Mouse (Mus musculus): ENCODE data around the gene Tsfm. TPM values are rescaled to one million over a fixed set of nuclear protein-coding genes. Genes with fewer than 3 reads are reported as not detected.
A peak's percentile ranks its signal among the peaks of the same experiment; 100 is the strongest.

Gene Tsfm
- polyA plus RNA-seq, 1 experiment: 12.2 TPM

DNA sequence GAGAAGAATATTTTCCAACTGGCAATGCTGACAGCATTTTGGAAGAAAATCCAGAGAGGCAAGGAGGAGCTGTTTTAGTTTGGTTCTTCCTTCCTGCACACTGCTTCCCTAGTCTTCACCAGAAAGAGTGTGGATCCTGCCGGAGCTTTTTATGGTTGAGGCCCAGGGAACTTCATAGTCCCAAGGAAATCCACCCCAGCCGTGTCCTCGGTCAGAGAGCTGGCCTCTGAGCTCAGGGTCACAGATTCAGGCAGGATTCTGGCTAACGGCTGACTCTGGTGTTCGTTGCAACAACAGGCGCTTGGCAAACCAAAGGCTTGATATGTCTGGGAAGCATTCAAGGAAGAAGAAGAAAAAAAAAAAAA lies 67.7 kb downstream of the Tsfm start:
- no peak overlapping the region for H3K4me3 ChIP-seq (ENCODE audit: control insufficient read depth, low read depth, low read length)
- H3K4me1 ChIP-seq (ENCODE audit: control insufficient read depth, insufficient read depth, low read length): peaks cover 16% of the 10 kb centered on the region
- no peak for TF ChIP-seq CTCF (IDR thresholded peaks at IDR 0.05; ENCODE audit: control insufficient read depth, insufficient read depth, insufficient replicate concordance, low read depth, low read length)
- TF ChIP-seq POLR2A (IDR thresholded peaks at IDR 0.05; ENCODE audit: control insufficient read depth, low read depth, low read length): no peak
- no peak overlapping the region for H3K27ac ChIP-seq (ENCODE audit: control insufficient read depth, insufficient read depth, low read depth, low read length)
- H3K36me3 ChIP-seq (ENCODE audit: control insufficient read depth, insufficient read depth, low read length): no peaks in the 10 kb centered on the region
- no peaks in the 10 kb centered on the region; the same call in 1 of the 2 replicates for H3K27me3 ChIP-seq (ENCODE audit: control insufficient read depth, insufficient read depth, low read length)

DNA sequence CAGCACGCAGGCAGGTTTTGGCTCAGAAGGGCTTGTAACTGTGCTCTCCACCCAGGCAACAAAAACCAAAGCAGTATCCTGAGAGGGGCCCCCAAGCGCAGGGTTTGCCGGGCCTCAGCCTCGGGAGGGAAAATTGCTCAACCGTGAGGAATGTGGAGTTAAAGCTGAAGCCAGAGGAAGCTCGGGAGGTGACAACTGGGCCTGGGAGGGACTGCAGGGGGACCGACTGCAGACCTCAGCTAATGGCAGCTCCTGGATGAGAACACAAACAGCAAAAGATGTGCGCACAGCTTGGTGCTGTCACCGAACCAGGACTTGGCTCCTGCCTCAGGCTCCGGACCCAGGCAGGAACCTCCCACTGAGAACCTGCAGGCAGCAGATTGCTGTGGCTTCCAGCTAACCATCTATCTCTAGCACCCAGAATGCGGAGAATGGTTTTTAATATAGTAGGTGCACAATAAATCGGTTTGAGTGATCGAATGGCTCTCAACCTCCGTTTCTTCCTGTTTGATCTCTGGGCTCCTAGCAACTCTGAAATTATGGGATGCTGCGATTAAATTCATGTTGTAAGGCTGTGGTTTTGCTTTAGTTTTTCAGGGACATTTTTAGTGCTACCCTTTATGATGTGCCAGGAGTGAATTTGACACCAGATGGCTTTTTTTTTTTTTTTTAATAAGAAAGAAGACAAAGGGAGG lies 68.2 kb downstream of the Tsfm start:
- Histone ChIP-seq H3K27ac (ENCODE audit: control insufficient read depth, insufficient read depth, low read depth, low read length) (peak overlapping the region; percentile 78), H3K36me3 (ENCODE audit: control insufficient read depth, insufficient read depth, low read length) (no peaks in the 10 kb centered on the region), H3K4me1 (ENCODE audit: control insufficient read depth, insufficient read depth, low read length) (peaks cover 21% of the 10 kb centered on the region), H3K27me3 (ENCODE audit: control insufficient read depth, insufficient read depth, low read length) (no peaks in the 10 kb centered on the region; the same call in 1 of the 2 replicates), H3K4me3 (ENCODE audit: control insufficient read depth, low read depth, low read length) (peak overlapping the region; percentile 37)
- TF ChIP-seq POLR2A (IDR thresholded peaks at IDR 0.05; ENCODE audit: control insufficient read depth, low read depth, low read length) (no peak), CTCF (IDR thresholded peaks at IDR 0.05; ENCODE audit: control insufficient read depth, insufficient read depth, insufficient replicate concordance, low read depth, low read length) (no peak)

DNA sequence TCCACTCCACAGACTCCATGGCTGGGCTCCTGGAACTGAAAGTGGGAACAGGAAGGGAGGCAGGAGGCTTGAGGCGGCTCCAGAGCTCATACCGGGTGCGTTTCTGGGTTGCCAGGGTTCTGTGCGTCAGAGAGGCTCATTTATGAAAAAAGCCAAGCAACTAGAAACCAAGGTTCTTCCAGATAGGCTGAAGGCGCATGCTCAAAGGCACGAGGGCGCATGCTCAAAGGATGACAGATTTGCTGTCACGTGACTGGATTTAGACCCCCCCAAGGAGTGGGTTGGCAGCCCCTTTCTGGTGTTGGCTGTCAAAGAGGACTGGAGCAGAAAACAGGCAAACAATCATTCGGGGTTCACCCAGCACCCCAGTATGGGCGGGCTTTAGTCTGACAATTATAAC lies 68.9 kb downstream of the Tsfm start:
- no peaks in the 10 kb centered on the region; the same call in 1 of the 2 replicates for H3K27me3 ChIP-seq (ENCODE audit: control insufficient read depth, insufficient read depth, low read length)
- H3K4me3 ChIP-seq (ENCODE audit: control insufficient read depth, low read depth, low read length): peak overlapping the region; percentile 22
- H3K36me3 ChIP-seq (ENCODE audit: control insufficient read depth, insufficient read depth, low read length): no peaks in the 10 kb centered on the region
- H3K27ac ChIP-seq (ENCODE audit: control insufficient read depth, insufficient read depth, low read depth, low read length): no peak overlapping the region
- peaks cover 24% of the 10 kb centered on the region for H3K4me1 ChIP-seq (ENCODE audit: control insufficient read depth, insufficient read depth, low read length)
- TF ChIP-seq CTCF (IDR thresholded peaks at IDR 0.05; ENCODE audit: control insufficient read depth, insufficient read depth, insufficient replicate concordance, low read depth, low read length) (no peak), POLR2A (IDR thresholded peaks at IDR 0.05; ENCODE audit: control insufficient read depth, low read depth, low read length) (no peak)

Other genes with a start within 250 kb of the Tsfm start
- gene Atp23, start 129.5 kb downstream of the Tsfm start, polyA plus RNA-seq (2012; rRNA removed): 10.3 TPM in 2 replicates
- gene Ctdsp2, start 52.1 kb downstream of the Tsfm start, polyA plus RNA-seq (2012; rRNA removed): 39.4 and 46.8 TPM in 2 replicates
- 0.04 and 0.20 TPM in 2 replicates for gene Avil, start 30.1 kb downstream of the Tsfm start, polyA plus RNA-seq (2012; rRNA removed)
- 9.4 and 10.0 TPM in 2 replicates for gene Mettl1, start 10.6 kb upstream of the Tsfm start, polyA plus RNA-seq (2012; rRNA removed)
- gene Eef1akmt3, start 10.7 kb upstream of the Tsfm start, polyA plus RNA-seq (2012; rRNA removed): 0.05 and 0.08 TPM in 2 replicates
- 0.25 and 0.46 TPM in 2 replicates for gene Cyp27b1, start 17.4 kb upstream of the Tsfm start, polyA plus RNA-seq (2012; rRNA removed)
- 2.1 TPM in 2 replicates for gene March9, start 29.3 kb upstream of the Tsfm start, polyA plus RNA-seq (2012; rRNA removed)
- 68.4 and 70.9 TPM in 2 replicates for gene Cdk4, start 32.7 kb upstream of the Tsfm start, polyA plus RNA-seq (2012; rRNA removed)
- gene Tspan31, start 39.4 kb upstream of the Tsfm start, polyA plus RNA-seq (2012; rRNA removed): 12.7 and 16.3 TPM in 2 replicates
- gene Agap2, start 44.4 kb upstream of the Tsfm start, polyA plus RNA-seq (2012; rRNA removed): 0.53 and 0.73 TPM in 2 replicates
- 32.2 and 33.9 TPM in 2 replicates for gene Os9, start 90.3 kb upstream of the Tsfm start, polyA plus RNA-seq (2012; rRNA removed)
- 21.7 and 27.0 TPM in 2 replicates for gene B4galnt1, start 134.4 kb upstream of the Tsfm start, polyA plus RNA-seq (2012; rRNA removed)
- gene Slc26a10, start 149.8 kb upstream of the Tsfm start, polyA plus RNA-seq (2012; rRNA removed): 11.5 and 11.9 TPM in 2 replicates
- gene Arhgef25, start 159.2 kb upstream of the Tsfm start, polyA plus RNA-seq (2012; rRNA removed): 18.6 and 19.8 TPM in 2 replicates
- gene Dtx3, start 164.9 kb upstream of the Tsfm start, polyA plus RNA-seq (2012; rRNA removed): 126 and 129 TPM in 2 replicates
- gene Pip4k2c, start 180.7 kb upstream of the Tsfm start, polyA plus RNA-seq (2012; rRNA removed): 14.0 and 16.2 TPM in 2 replicates
- 3.3 and 3.9 TPM in 2 replicates for gene Kif5a, start 232.5 kb upstream of the Tsfm start, polyA plus RNA-seq (2012; rRNA removed)
- gene Dctn2, start 235.5 kb upstream of the Tsfm start, polyA plus RNA-seq (2012; rRNA removed): 391 and 429 TPM in 2 replicates